Mouse (Mus musculus): ENCODE results near the gene Ube2v1. TPM values are rescaled to one million over a fixed set of nuclear protein-coding genes. Genes with fewer than 3 reads are reported as not detected.

Gene Ube2v1
- 100 to 1,000 TPM; 208 to 231 TPM for total RNA-seq (2021)

GRCm38 (mm10) chr2:167631591-167632448 is at the start of gene Ube2v1:
TSS of gene Ube2v1 (minus strand) at chr2:167632095.
- peak; percentile 97 to 98 for DNase-seq

- no peak for DNase-seq
Measured at GRCm38 (mm10) chr2:167680657-167681056, 48.8 kb upstream of the Ube2v1 start.

- DNase-seq, result peak; percentile 75 to 81
Measured at GRCm38 (mm10) chr2:167679902-167680430, 48.1 kb upstream of the Ube2v1 start.

GRCm38 (mm10) chr2:167678600-167678999 is 46.7 kb upstream of the Ube2v1 start:
- no peak for DNase-seq

GRCm38 (mm10) chr2:167675120-167675909 is 43.4 kb upstream of the Ube2v1 start:
- DNase-seq, result no peak

GRCm38 (mm10) chr2:167672212-167672685 is 40.4 kb upstream of the Ube2v1 start:
- DNase-seq, result no peak

- DNase-seq, result no peak
Measured at GRCm38 (mm10) chr2:167671101-167671633, 39.3 kb upstream of the Ube2v1 start.

GRCm38 (mm10) chr2:167669398-167669797 is 37.5 kb upstream of the Ube2v1 start:
- no peak for DNase-seq

GRCm38 (mm10) chr2:167668426-167668825 is 36.5 kb upstream of the Ube2v1 start:
- DNase-seq, result no peak

- DNase-seq, result no peak
Measured at GRCm38 (mm10) chr2:167665972-167666713, 34.2 kb upstream of the Ube2v1 start.

- no peak for DNase-seq
Measured at GRCm38 (mm10) chr2:167662713-167663112, 30.8 kb upstream of the Ube2v1 start.

- peak; percentile 92 to 93 for DNase-seq
Measured at GRCm38 (mm10) chr2:167661270-167662203, 29.6 kb upstream of the Ube2v1 start, which contains the start of gene Gm20431. TSS of gene Gm20431 (minus strand) at chr2:167661496.

- no peak for DNase-seq
Measured at GRCm38 (mm10) chr2:167660611-167660971, 28.7 kb upstream of the Ube2v1 start.

GRCm38 (mm10) chr2:167659847-167660610 is 28.1 kb upstream of the Ube2v1 start:
- DNase-seq, result peak in 1 of 2 experiments; percentile 58

- no peak for DNase-seq
Measured at GRCm38 (mm10) chr2:167659177-167659846, 27.4 kb upstream of the Ube2v1 start.

- no peak for DNase-seq
Measured at GRCm38 (mm10) chr2:167658712-167659111, 26.8 kb upstream of the Ube2v1 start.

GRCm38 (mm10) chr2:167657973-167658372 is 26.1 kb upstream of the Ube2v1 start:
- DNase-seq, result no peak

- DNase-seq, result no peak
Measured at GRCm38 (mm10) chr2:167656629-167657478, 25.0 kb upstream of the Ube2v1 start.

Measured in layer of hippocampus, postnatal 36 days (tissue).